Mouse (Mus musculus) ES-E14 (cell line): ENCODE results near the gene Oxsm.

ENCODE experiments used
- CHD2 ChIP-seq: IDR thresholded peaks from 2 replicates; pipeline ENCODE4 v1.6.1; 2014; ENCODE audit warnings: mild to moderate bottlenecking, low read depth, low read length, inconsistent platforms
- HCFC1 ChIP-seq: IDR thresholded peaks from 2 replicates; pipeline ENCODE4 v1.6.1; 2012; ENCODE audit warnings: low read length, inconsistent platforms, borderline replicate concordance; ENCODE audit not compliant: insufficient read depth
- ZC3H11A ChIP-seq: IDR thresholded peaks from 2 replicates; pipeline ENCODE4 v1.6.1; 2012; ENCODE audit warnings: low read depth, mild to moderate bottlenecking, inconsistent platforms, low read length, borderline replicate concordance
- ZNF384 ChIP-seq: IDR thresholded peaks from 2 replicates; pipeline ENCODE4 v1.6.1; 2012; ENCODE audit warnings: low read depth, low read length, inconsistent platforms

DNA sequence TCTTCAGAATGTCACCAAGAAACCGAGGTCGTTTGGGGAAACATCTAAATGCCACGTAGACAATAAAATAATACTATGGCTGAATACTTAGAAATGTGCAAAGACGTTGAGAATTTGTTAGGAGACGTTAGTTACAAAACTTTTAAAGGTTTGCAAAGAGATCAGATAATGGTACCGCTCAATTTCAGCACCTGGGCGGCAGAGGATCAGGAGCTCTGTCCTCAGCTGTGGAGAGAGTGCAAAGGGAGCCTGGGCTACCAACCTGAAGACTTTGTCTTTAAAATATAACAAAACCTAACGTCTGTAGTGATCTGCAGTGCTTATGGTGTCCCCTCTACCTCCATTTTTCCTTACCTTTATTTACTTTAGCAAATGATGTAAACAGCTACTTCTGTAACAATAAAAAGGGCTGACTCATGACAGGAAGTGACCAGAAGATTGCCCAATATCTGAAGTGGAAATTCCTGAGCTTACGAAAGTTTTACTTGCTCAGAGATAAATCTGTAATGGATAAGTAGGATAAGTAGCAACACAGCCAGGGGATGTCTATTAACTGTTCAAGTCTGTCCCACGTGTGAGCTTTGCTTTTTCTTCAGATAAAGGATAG, 5.9 kb downstream of the Oxsm start:
- no peak for TF ChIP-seq CHD2
- TF ChIP-seq ZNF384, result no peak
- no peak for TF ChIP-seq HCFC1
- no peak for TF ChIP-seq ZC3H11A
